Mouse (Mus musculus) heart, embryonic 14.5 days (tissue): ENCODE measurements around the gene Tnni3k. TPM values are rescaled to one million over a fixed set of nuclear protein-coding genes. Genes with fewer than 3 reads are reported as not detected.

Source experiments
- ATAC-seq: fragments of 200-750 bp; cut with Nextera tagmentation; 2 replicates; pipeline ENCODE4 v1.8.0; 2017; ENCODE audit warnings: low read depth, moderate TSS enrichment; ENCODE audit not compliant: insufficient number of reproducible peaks, insufficient read depth, low FRiP score
- H3K27ac ChIP-seq, 2 experiments: fragments of 200-500 bp in 1 of 2; fragments of 300-500 bp in 1 of 2; sonication (generic) in 1 of 2; replicated peaks in 1 of 2; 2 replicates each; pipeline ENCODE4 v1.5.1; 2012 to 2014; ENCODE audit warnings: low read depth in 2 of 2, low read length in 2 of 2, control low read depth in 1 of 2, mild to moderate bottlenecking in 1 of 2, mixed read lengths in 1 of 2; ENCODE audit not compliant: control insufficient read depth in 1 of 2, insufficient read depth in 1 of 2
- H3K27me3 ChIP-seq: fragments of 300-500 bp; sonication (generic); 2 replicates; pipeline ENCODE4 v1.6.1; 2014; ENCODE audit warnings: mild to moderate bottlenecking, low read length, control low read depth; ENCODE audit not compliant: control insufficient read depth, insufficient read depth
- H3K36me3 ChIP-seq: fragments of 300-500 bp; sonication (generic); 2 replicates; pipeline ENCODE4 v1.6.1; 2014; ENCODE audit warnings: mild to moderate bottlenecking, control low read depth, low read length, mixed read lengths; ENCODE audit not compliant: control insufficient read depth, insufficient read depth
- H3K4me1 ChIP-seq, 2 experiments: fragments of 200-500 bp in 1 of 2; fragments of 300-500 bp in 1 of 2; sonication (generic) in 1 of 2; 2 replicates each; pipeline ENCODE4 v1.6.1; 2012 to 2014; ENCODE audit warnings: low read length in 2 of 2, control low read depth in 1 of 2, mixed read lengths in 1 of 2; ENCODE audit not compliant: control insufficient read depth in 2 of 2, insufficient read depth in 2 of 2
- H3K4me2 ChIP-seq: fragments of 300-500 bp; sonication (generic); 2 replicates; pipeline ENCODE4 v1.6.1; 2014; ENCODE audit warnings: mild to moderate bottlenecking, low read length
- H3K4me3 ChIP-seq, 2 experiments: fragments of 200-500 bp in 1 of 2; fragments of 300-500 bp in 1 of 2; sonication (generic) in 1 of 2; 2 replicates each; pipeline ENCODE4 v1.5.1; 2012 to 2014; ENCODE audit warnings: low read length in 2 of 2, mild to moderate bottlenecking in 2 of 2, control low read depth in 1 of 2, low read depth in 1 of 2, moderate library complexity in 1 of 2; ENCODE audit not compliant: control insufficient read depth in 1 of 2, insufficient read depth in 1 of 2
- H3K9ac ChIP-seq: fragments of 300-500 bp; sonication (generic); 2 replicates; pipeline ENCODE4 v1.6.1; 2014; ENCODE audit warnings: mild to moderate bottlenecking, low read length
- H3K9me3 ChIP-seq: fragments of 300-500 bp; sonication (generic); 2 replicates; pipeline ENCODE4 v1.6.1; 2016; ENCODE audit warnings: low read length, control low read depth; ENCODE audit not compliant: control insufficient read depth
- whole genome bisulfite sequencing: fragments of 180-500 bp; shearing (Covaris S2); extraction: QIAGEN DNeasy Blood & Tissue Kit; methylation state at CpG from one replicate; pipeline ENCODE4 v1.1.7; 2014; 5-methylcytosine and 5-hydroxymethylcytosine counted together
- polyA plus RNA-seq: library from polyadenylated mRNA; unstranded; fragments of >200 nt; fragmentation: Nextera tagmentation; extraction: Ambion mirVana; gene quantifications from 2 replicates; pipeline ENCODE4 v1.2.1, GENCODE M21; 2014

The Tnni3k gene
- polyA plus RNA-seq, 1 experiment from 2014 or later: 65.6 TPM

GRCm38 (mm10) chr3:154949551-154949950, 105.7 kb downstream of the Tnni3k start:
- peaks cover 67% of the 10 kb centered on the region for H3K36me3 ChIP-seq

GRCm38 (mm10) chr3:154945688-154946161, 109.5 kb downstream of the Tnni3k start:
- ATAC-seq: no peak
- 55% methylated on average over 6 of the region's 6 CpGs for WGBS
- H3K9ac ChIP-seq: no peak overlapping the region

More at GRCm38 (mm10) chr3:154949551-154949950, 105.7 kb downstream of the Tnni3k start:
- Histone ChIP-seq H3K27ac (no peak overlapping the region), H3K4me3 (no peak overlapping the region), H3K4me2 (no peak overlapping the region), H3K27me3 (no peaks in the 10 kb centered on the region), H3K4me1 (no peaks in the 10 kb centered on the region), H3K9ac (no peak overlapping the region), H3K9me3 (no peaks in the 10 kb centered on the region)
- 68% methylated on average over 2 of the region's 2 CpGs for WGBS
- ATAC-seq: no peak

GRCm38 (mm10) chr3:154927757-154928156, 127.5 kb downstream of the Tnni3k start:
- H3K9me3 ChIP-seq: no peaks in the 10 kb centered on the region

More at GRCm38 (mm10) chr3:154945688-154946161, 109.5 kb downstream of the Tnni3k start:
- Histone ChIP-seq H3K4me3 (no peak overlapping the region), H3K36me3 (peaks cover 52% of the 10 kb centered on the region), H3K4me1 (no peaks in the 10 kb centered on the region), H3K27ac (no peak overlapping the region), H3K9me3 (no peaks in the 10 kb centered on the region), H3K4me2 (no peak overlapping the region), H3K27me3 (no peaks in the 10 kb centered on the region)

GRCm38 (mm10) chr3:154924936-154925335, 130.3 kb downstream of the Tnni3k start:
- WGBS: 83% methylated on average over 8 of the region's 8 CpGs
- ATAC-seq: no peak
- Histone ChIP-seq H3K27ac (no peak overlapping the region), H3K9ac (no peak overlapping the region), H3K4me1 (no peaks in the 10 kb centered on the region), H3K9me3 (no peaks in the 10 kb centered on the region), H3K27me3 (no peaks in the 10 kb centered on the region), H3K4me2 (no peak overlapping the region), H3K36me3 (peaks cover 53% of the 10 kb centered on the region), H3K4me3 (no peak overlapping the region)

More at GRCm38 (mm10) chr3:154927757-154928156, 127.5 kb downstream of the Tnni3k start:
- no peak overlapping the region for H3K9ac ChIP-seq
- no peaks in the 10 kb centered on the region for H3K4me1 ChIP-seq
- H3K4me2 ChIP-seq: no peak overlapping the region
- H3K4me3 ChIP-seq: no peak overlapping the region
- no peaks in the 10 kb centered on the region for H3K27me3 ChIP-seq
- peaks cover 44% of the 10 kb centered on the region for H3K36me3 ChIP-seq
- WGBS: 76% methylated on average over 8 of the region's 8 CpGs
- no peak overlapping the region for H3K27ac ChIP-seq
- no peak for ATAC-seq

- H3K27me3 ChIP-seq: no peaks in the 10 kb centered on the region
- H3K9me3 ChIP-seq: no peaks in the 10 kb centered on the region
- 73% methylated on average over 1 of the region's 1 CpGs for WGBS
- H3K4me2 ChIP-seq: no peak overlapping the region
- no peak for ATAC-seq
- no peak overlapping the region for H3K4me3 ChIP-seq
- no peaks in the 10 kb centered on the region for H3K4me1 ChIP-seq
- H3K36me3 ChIP-seq: peaks cover 28% of the 10 kb centered on the region
- no peak overlapping the region for H3K9ac ChIP-seq
- H3K27ac ChIP-seq: no peak overlapping the region
Observed at GRCm38 (mm10) chr3:154915566-154915965, 139.6 kb downstream of the Tnni3k start.

GRCm38 (mm10) chr3:154913641-154914040, 141.6 kb downstream of the Tnni3k start:
- Histone ChIP-seq H3K36me3 (peaks cover 31% of the 10 kb centered on the region), H3K27ac (no peak overlapping the region), H3K4me3 (no peak overlapping the region), H3K4me2 (no peak overlapping the region), H3K27me3 (no peaks in the 10 kb centered on the region), H3K9me3 (no peaks in the 10 kb centered on the region), H3K9ac (no peak overlapping the region), H3K4me1 (no peaks in the 10 kb centered on the region)
- no peak for ATAC-seq
- 71% methylated on average over 6 of the region's 6 CpGs for WGBS

- no peak overlapping the region for H3K9ac ChIP-seq
- no peak overlapping the region for H3K4me3 ChIP-seq
- WGBS: 67% methylated on average over 7 of the region's 7 CpGs
- no peak overlapping the region for H3K27ac ChIP-seq
- ATAC-seq: no peak
- no peaks in the 10 kb centered on the region for H3K27me3 ChIP-seq
- no peaks in the 10 kb centered on the region; a peak in 1 of 4 replicates for H3K4me1 ChIP-seq
- no peak overlapping the region for H3K4me2 ChIP-seq
- H3K9me3 ChIP-seq: no peaks in the 10 kb centered on the region
- H3K36me3 ChIP-seq: peaks cover 10% of the 10 kb centered on the region
Observed at GRCm38 (mm10) chr3:154896737-154897136, 158.5 kb downstream of the Tnni3k start.

- H3K4me3 ChIP-seq: no peak overlapping the region
- H3K4me1 ChIP-seq: no peaks in the 10 kb centered on the region; a peak in 1 of 4 replicates
- H3K27ac ChIP-seq: no peak overlapping the region
- no peaks in the 10 kb centered on the region for H3K27me3 ChIP-seq
- no peaks in the 10 kb centered on the region for H3K9me3 ChIP-seq
- no peak overlapping the region for H3K4me2 ChIP-seq
- no peak for ATAC-seq
- 67% methylated on average over 3 of the region's 3 CpGs for WGBS
- H3K36me3 ChIP-seq: peaks cover 10% of the 10 kb centered on the region
- no peak overlapping the region for H3K9ac ChIP-seq
Observed at GRCm38 (mm10) chr3:154893225-154893624, 162.0 kb downstream of the Tnni3k start.
